Mouse (Mus musculus) granulocyte monocyte progenitor cell, adult 5-6 weeks (primary cell): Measurements from ENCODE around the gene Chst12. TPM values are rescaled to one million over a fixed set of nuclear protein-coding genes. Genes with fewer than 3 reads are reported as not detected.

Source experiments
- ATAC-seq: replicated peaks from 2 replicates; pipeline ENCODE4 v1.8.0; 2016; ENCODE audit warnings: mild to moderate bottlenecking, moderate TSS enrichment, inconsistent platforms; ENCODE audit not compliant: poor library complexity, severe bottlenecking
- total RNA-seq, 2 experiments: library from RNA; stranded (forward) in 1 of 2; stranded (reverse) in 1 of 2; fragments of 200-712, 200-1000 nt in 1 of 2; fragments of >200 nt in 1 of 2; fragmentation: Nextera tagmentation in 1 of 2; gene quantifications; 2 replicates each; pipeline ENCODE4 v1.2.3; 2014 to 2017

Gene Chst12
- total RNA-seq, 2 experiments from 2014 or later, result 30.2 to 79.1 TPM

- ATAC-seq, result peak; percentile 69
Observed at GRCm38 (mm10) chr5:140568321-140568970, 63.1 kb downstream of the Chst12 start.

DNA sequence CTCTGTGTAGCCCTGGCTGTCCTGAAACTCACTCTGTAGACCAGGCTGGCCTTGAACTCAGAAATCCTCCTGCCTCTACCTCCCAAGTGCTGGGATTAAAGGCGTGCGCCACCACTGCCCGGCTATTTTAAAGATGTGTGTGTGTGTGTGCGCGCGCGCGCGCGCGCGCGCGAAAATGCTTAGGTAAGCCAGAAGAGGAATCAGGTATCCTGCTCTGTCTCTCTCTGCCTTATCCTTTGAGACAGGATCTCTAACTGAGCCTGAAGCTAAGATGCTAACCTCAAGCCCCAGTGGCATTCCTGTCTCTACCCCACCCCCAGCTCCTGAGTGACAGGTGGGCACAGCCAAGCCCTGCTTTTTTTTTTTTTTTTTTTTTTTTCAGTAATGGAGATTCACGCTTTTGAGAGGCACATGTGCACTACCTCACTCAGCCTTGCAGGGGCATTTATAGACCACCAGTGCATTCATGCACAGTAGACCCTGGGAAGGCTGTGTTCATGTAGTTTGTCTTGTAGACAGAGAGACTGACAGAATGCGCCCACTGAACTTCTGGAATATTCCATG is 63.8 kb downstream of the Chst12 start:
- ATAC-seq, result no peak

- no peak for ATAC-seq
Observed at GRCm38 (mm10) chr5:140570223-140570870, 65.0 kb downstream of the Chst12 start.

GRCm38 (mm10) chr5:140571201-140571600 is 65.9 kb downstream of the Chst12 start:
- ATAC-seq, result no peak

DNA sequence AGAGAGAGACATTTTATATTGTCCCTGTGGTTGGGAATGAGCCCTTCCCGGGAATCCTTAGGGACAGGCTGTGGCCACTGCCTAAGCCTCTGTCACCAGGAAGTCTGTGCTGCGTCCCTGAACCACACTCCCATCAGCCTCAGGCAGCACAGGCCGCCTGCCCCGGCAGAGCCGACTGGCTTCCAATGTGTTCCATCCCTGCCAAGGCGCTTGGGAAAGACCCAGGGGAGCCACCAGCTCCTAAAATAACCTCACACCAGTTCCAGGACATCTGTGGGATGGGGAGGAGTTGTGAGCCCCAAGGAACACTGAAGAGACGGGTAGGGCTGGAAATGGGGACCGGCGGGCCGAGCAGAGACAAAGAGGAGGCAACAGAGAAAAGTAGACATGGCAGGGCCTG is 66.3 kb downstream of the Chst12 start:
- no peak for ATAC-seq

DNA sequence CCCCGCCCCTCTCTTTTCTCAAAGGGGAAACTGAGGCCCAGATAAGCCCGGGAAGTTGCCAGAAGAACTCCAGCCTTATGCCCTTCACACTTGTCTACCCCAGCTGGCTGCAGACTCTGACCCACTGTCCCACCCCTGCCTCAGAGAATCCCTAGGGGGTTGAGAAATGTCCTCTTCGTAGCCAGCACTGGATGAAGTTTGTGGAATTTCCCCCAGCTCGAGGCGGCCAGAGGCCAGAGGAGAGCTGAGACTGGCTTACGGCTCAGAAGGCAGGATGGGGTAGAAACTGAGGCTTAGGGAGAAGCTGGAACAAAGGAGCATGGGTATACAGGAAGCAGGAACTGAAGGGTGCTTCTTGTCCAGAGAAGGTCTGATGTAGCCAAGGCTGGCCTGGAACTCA is 67.3 kb downstream of the Chst12 start:
- no peak for ATAC-seq

Other genes with a start within 250 kb of the Chst12 start
- gene Mad1l1, start 184.0 kb upstream of the Chst12 start, total RNA-seq (2014; fragmentation: Nextera tagmentation), result 18.3 and 24.4 TPM in 2 replicates
- 53.6 and 61.0 TPM in 2 replicates for gene Mad1l1, start 184.0 kb upstream of the Chst12 start, total RNA-seq (2017)
- 40.7 and 43.1 TPM in 2 replicates for gene Nudt1, start 183.9 kb upstream of the Chst12 start, total RNA-seq (2014; fragmentation: Nextera tagmentation)
- 42.0 and 49.1 TPM in 2 replicates for gene Nudt1, start 183.9 kb upstream of the Chst12 start, total RNA-seq (2017)
- gene Mrm2, start 173.7 kb upstream of the Chst12 start, total RNA-seq (2014; fragmentation: Nextera tagmentation), result 6.3 and 11.2 TPM in 2 replicates
- gene Mrm2, start 173.7 kb upstream of the Chst12 start, total RNA-seq (2017), result 7.7 and 9.3 TPM in 2 replicates
- 8.9 and 12.8 TPM in 2 replicates for gene Snx8, start 116.3 kb upstream of the Chst12 start, total RNA-seq (2014; fragmentation: Nextera tagmentation)
- 7.3 and 9.1 TPM in 2 replicates for gene Snx8, start 116.3 kb upstream of the Chst12 start, total RNA-seq (2017)
- gene Eif3b, start 86.2 kb upstream of the Chst12 start, total RNA-seq (2014; fragmentation: Nextera tagmentation), result 237 and 268 TPM in 2 replicates
- 200 and 239 TPM in 2 replicates for gene Eif3b, start 86.2 kb upstream of the Chst12 start, total RNA-seq (2017)
- not detected in 2 replicates for gene Gm4869, start 59.9 kb upstream of the Chst12 start, total RNA-seq (2014; fragmentation: Nextera tagmentation)
- not detected in 2 replicates for gene Gm4869, start 59.9 kb upstream of the Chst12 start, total RNA-seq (2017)
- not detected in 2 replicates for gene Grifin, start 59.5 kb downstream of the Chst12 start, total RNA-seq (2014; fragmentation: Nextera tagmentation)
- not detected in 2 replicates for gene Grifin, start 59.5 kb downstream of the Chst12 start, total RNA-seq (2017)
- gene Lfng, start 101.8 kb downstream of the Chst12 start, total RNA-seq (2014; fragmentation: Nextera tagmentation), result 8.2 and 9.9 TPM in 2 replicates
- gene Lfng, start 101.8 kb downstream of the Chst12 start, total RNA-seq (2017), result 1.9 and 14.6 TPM in 2 replicates
- gene Ttyh3, start 143.5 kb downstream of the Chst12 start, total RNA-seq (2014; fragmentation: Nextera tagmentation), result 42.0 and 47.9 TPM in 2 replicates
- gene Ttyh3, start 143.5 kb downstream of the Chst12 start, total RNA-seq (2017), result 8.7 and 9.2 TPM in 2 replicates
- gene Iqce, start 196.8 kb downstream of the Chst12 start, total RNA-seq (2014; fragmentation: Nextera tagmentation), result 13.4 and 26.7 TPM in 2 replicates
- gene Iqce, start 196.8 kb downstream of the Chst12 start, total RNA-seq (2017), result 5.3 and 10.0 TPM in 2 replicates
- 10.2 and 14.3 TPM in 2 replicates for gene Brat1, start 199.5 kb downstream of the Chst12 start, total RNA-seq (2014; fragmentation: Nextera tagmentation)
- 7.3 and 8.2 TPM in 2 replicates for gene Brat1, start 199.5 kb downstream of the Chst12 start, total RNA-seq (2017)
- 2.8 and 3.1 TPM in 2 replicates for gene Amz1, start 218.6 kb downstream of the Chst12 start, total RNA-seq (2014; fragmentation: Nextera tagmentation)
- gene Amz1, start 218.6 kb downstream of the Chst12 start, total RNA-seq (2017), result 0.77 and 0.78 TPM in 2 replicates